Mouse (Mus musculus) heart, adult 18-20 months (tissue): ENCODE results near the gene Meig1. TPM values are rescaled to one million over a fixed set of nuclear protein-coding genes. Genes with fewer than 3 reads are reported as not detected.

Experiments used
- total RNA-seq, 2 experiments: library from RNA; stranded (reverse); gene quantifications; 2 replicates each; pipeline ENCODE4 v1.2.3; 2021

Meig1 gene
- total RNA-seq, 2 experiments from 2014 or later: 2.3 to 2.5 TPM

Other genes starting within 250 kb of the Meig1 start
- gene Nmt2, start 138.4 kb downstream of the Meig1 start, total RNA-seq: 1 to 10 TPM; 8.5 to 9.1 TPM
- 1 to 10 TPM; 5.0 to 5.5 TPM for gene Rpp38, start 90.0 kb downstream of the Meig1 start, total RNA-seq
- 1 to 10 TPM; 1.4 to 1.8 TPM for gene Acbd7, start 86.5 kb downstream of the Meig1 start, total RNA-seq
- gene Olah, start 25.4 kb downstream of the Meig1 start, total RNA-seq: not detected
- 1 to 10 TPM; 2.4 to 4.0 TPM for gene Dclre1c, start 1.5 kb upstream of the Meig1 start, total RNA-seq
- under 1 TPM; 0.62 to 0.72 TPM for gene Suv39h2, start 52.4 kb upstream of the Meig1 start, total RNA-seq
- gene Gm45902, start 90.1 kb upstream of the Meig1 start, total RNA-seq: 1 to 10 TPM in 1 of 2 experiments, under 1 TPM in 1; 0.99 to 1.4 TPM
- gene Hspa14, start 90.2 kb upstream of the Meig1 start, total RNA-seq: 10 to 100 TPM; 23.0 to 23.9 TPM
- 10 to 100 TPM; 30.3 to 34.8 TPM for gene Cdnf, start 90.4 kb upstream of the Meig1 start, total RNA-seq
- gene Fam107b, start 147.8 kb upstream of the Meig1 start, total RNA-seq: 10 to 100 TPM in 1 of 2 experiments, 1 to 10 TPM in 1; 5.5 to 11.9 TPM